Mouse (Mus musculus) olfactory bulb, adult 2 months (tissue): ENCODE measurements at regions not wholly inside any gene's neighbourhood (a gene's known extent, or its start where the extent isn't known, plus 50 kb on each side); places are given as distances from the start of the nearest gene placed in this dataset.
A peak's percentile ranks its signal among the peaks of the same experiment; 100 is the strongest.

Source experiments
- H3K27ac ChIP-seq: fragments of 200-500 bp; 2 replicates; pipeline ENCODE4 v1.5.1; 2012; ENCODE audit warnings: low read depth, low read length; ENCODE audit not compliant: insufficient read depth
- H3K4me1 ChIP-seq: fragments of 200-500 bp; 2 replicates; pipeline ENCODE4 v1.6.1; 2012; ENCODE audit warnings: low read length; ENCODE audit not compliant: control insufficient read depth, insufficient read depth
- H3K4me3 ChIP-seq: fragments of 200-500 bp; 2 replicates; pipeline ENCODE4 v1.5.1; 2012; ENCODE audit warnings: mild to moderate bottlenecking, low read depth, low read length, moderate library complexity; ENCODE audit not compliant: insufficient read depth
- CTCF ChIP-seq: fragments of 200-500 bp; IDR thresholded peaks from 2 replicates; pipeline ENCODE4 v1.5.1; 2012; ENCODE audit warnings: low read depth, mild to moderate bottlenecking, low read length, moderate library complexity; ENCODE audit not compliant: insufficient read depth
- POLR2A ChIP-seq: fragments of 200-500 bp; IDR thresholded peaks from 2 replicates; pipeline ENCODE4 v1.6.1; 2012; ENCODE audit warnings: mild to moderate bottlenecking, low read depth, low read length, moderate library complexity; ENCODE audit not compliant: insufficient read depth
- WGBS: fragments of 180-500 bp; shearing (Covaris S2); methylation state at CpG from one replicate; pipeline ENCODE4 v1.1.7; 2018; 5-methylcytosine and 5-hydroxymethylcytosine counted together

DNA sequence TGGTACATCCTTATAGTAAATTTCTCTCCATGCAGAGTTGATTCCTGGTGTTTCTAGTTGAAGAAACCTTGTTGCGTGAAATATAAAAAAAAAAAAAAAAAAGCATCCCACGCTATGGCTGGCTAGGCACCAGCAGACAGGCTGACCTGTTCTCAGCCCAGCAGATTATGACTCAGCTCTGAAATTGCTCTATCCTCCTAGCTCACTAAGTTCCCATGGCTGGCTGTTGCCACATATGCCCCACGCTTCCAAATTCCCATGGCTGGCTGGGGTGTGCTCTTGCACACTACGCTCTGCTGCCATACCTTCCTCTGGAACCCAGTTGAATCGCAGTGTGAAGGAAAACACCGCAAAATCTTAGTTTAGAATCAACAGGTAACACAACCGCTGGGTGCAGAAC, 270.1 kb downstream of the Mid1ip1 start:
- whole genome bisulfite sequencing = 89% methylated on average over 7 of the region's 7 CpGs
- no peak overlapping the region for H3K4me3 ChIP-seq
- no peaks in the 10 kb centered on the region for H3K4me1 ChIP-seq
- no peak overlapping the region for H3K27ac ChIP-seq
- TF ChIP-seq POLR2A = no peak
- no peak for TF ChIP-seq CTCF

DNA sequence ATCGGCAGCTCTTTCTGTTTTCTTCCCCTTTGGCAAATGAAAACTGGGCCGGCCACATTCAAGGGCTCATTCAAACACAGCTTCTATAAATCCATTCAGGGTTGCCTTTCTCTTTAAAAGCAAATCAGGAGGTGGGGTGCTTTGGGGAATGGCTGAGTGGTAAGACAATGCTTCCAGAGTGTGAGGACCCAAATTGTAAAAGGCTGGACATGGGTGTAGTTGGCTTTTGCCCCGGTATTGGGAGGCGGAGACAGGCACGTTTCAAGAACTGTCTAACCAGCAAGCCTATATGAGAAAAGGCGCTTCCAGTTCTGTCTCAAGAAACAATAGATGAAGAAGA, 277.0 kb downstream of the Mid1ip1 start:
- H3K27ac ChIP-seq = peak overlapping the region; percentile 54
- TF ChIP-seq CTCF (no peak), POLR2A (no peak)
- peaks cover 22% of the 10 kb centered on the region for H3K4me1 ChIP-seq
- 49% methylated on average over 6 of the region's 6 CpGs for WGBS
- H3K4me3 ChIP-seq = no peak overlapping the region

- peak overlapping the region; percentile 22 for H3K4me3 ChIP-seq
- peak overlapping the region; percentile 54 for H3K27ac ChIP-seq
- peaks cover 22% of the 10 kb centered on the region for H3K4me1 ChIP-seq
- no peak for TF ChIP-seq POLR2A
- TF ChIP-seq CTCF = no peak
- 26% methylated on average over 19 of the region's 19 CpGs for WGBS
Measured at GRCm38 (mm10) chrX:10992211-10993004, 277.6 kb downstream of the Mid1ip1 start.

GRCm38 (mm10) chrX:10993005-10993377, 278.2 kb downstream of the Mid1ip1 start:
- Histone ChIP-seq H3K4me3 (no peak overlapping the region), H3K4me1 (peaks cover 22% of the 10 kb centered on the region), H3K27ac (peak overlapping the region; percentile 54; the same call in 1 of the 2 replicates)
- WGBS = 22% methylated on average over 6 of the region's 6 CpGs
- TF ChIP-seq POLR2A (no peak), CTCF (no peak)

DNA sequence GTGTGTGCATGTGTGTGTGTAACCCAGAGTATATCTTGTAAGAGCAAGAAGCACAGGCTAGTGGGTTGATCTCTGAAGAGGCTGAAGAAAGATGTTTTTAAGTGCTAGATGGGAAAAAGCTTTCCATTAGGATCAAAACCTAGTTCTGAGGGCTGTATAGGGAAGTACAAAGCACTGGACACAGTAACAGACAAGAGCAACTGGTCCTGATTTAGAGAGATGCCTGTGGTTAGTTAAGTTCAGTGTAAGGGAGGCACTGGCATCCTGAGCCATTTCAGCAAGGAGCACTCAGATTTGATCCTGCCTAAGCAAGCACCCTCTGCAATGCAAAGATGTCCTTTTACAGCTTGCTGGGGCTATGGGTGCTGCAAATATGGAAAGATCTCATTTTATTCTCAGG, 280.1 kb downstream of the Mid1ip1 start:
- TF ChIP-seq POLR2A (no peak), CTCF (no peak)

GRCm38 (mm10) chrX:11001180-11001579, 286.4 kb downstream of the Mid1ip1 start:
- TF ChIP-seq CTCF = no peak
- no peak for TF ChIP-seq POLR2A
- WGBS = 89% methylated on average over 3 of the region's 3 CpGs
- H3K4me3 ChIP-seq = no peak overlapping the region
- H3K27ac ChIP-seq = no peak overlapping the region
- H3K4me1 ChIP-seq = no peaks in the 10 kb centered on the region

More for the DNA sequence above, 280.1 kb downstream of the Mid1ip1 start:
- Histone ChIP-seq H3K27ac (no peak overlapping the region), H3K4me3 (no peak overlapping the region), H3K4me1 (peaks cover 22% of the 10 kb centered on the region)

DNA sequence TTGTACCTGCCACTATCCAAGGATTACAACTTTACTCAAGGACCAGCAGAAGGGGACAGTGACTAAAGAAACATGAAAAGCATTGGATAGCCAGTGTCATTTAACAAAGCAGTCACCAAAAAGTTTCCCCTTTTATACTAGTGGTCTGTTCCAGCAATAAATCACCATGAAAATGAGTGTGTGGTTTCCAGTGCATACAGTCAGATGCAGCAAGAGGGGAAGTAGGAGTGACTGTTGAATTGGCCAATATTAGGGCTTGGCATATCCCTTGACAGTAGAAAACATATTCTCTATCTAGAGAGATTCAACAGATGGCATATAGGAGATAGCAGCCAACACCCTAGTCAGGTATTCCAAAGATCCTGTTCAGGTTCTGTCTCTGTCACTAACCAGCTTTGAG, 259.8 kb upstream of the H2al1a start:
- Histone ChIP-seq H3K27ac (no peak overlapping the region), H3K4me3 (no peak overlapping the region), H3K4me1 (no peaks in the 10 kb centered on the region)
- TF ChIP-seq CTCF = no peak
- TF ChIP-seq POLR2A = no peak

GRCm38 (mm10) chrX:11046769-11047168, 252.3 kb upstream of the H2al1a start:
- Histone ChIP-seq H3K27ac (no peak overlapping the region), H3K4me3 (no peak overlapping the region), H3K4me1 (no peaks in the 10 kb centered on the region)
- TF ChIP-seq CTCF = no peak
- TF ChIP-seq POLR2A = no peak
- WGBS = 85% methylated on average over 3 of the region's 3 CpGs

DNA sequence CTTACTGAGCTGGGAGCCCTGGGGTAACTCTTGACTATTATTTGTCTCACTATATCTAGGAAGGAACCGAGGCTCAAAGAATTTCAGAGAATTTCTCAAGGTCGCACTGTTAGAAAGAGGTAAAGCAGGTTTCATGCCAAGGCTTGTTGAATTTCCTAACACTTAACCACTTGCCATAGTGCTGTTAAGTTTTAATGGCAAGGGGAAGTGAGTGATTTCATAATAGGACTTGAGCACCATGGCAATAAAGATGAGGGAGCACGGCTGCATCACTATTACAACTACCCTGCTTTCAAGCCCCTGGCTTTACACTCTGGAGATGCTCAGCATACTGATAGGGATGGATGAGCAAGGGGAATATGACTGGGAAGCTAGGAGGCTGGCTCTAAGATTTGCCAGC, 216.9 kb upstream of the H2al1a start:
- 73% methylated on average over 3 of the region's 3 CpGs for WGBS
- no peak overlapping the region for H3K4me3 ChIP-seq
- no peak overlapping the region for H3K27ac ChIP-seq
- TF ChIP-seq CTCF (no peak), POLR2A (no peak)
- no peaks in the 10 kb centered on the region for H3K4me1 ChIP-seq
